ENCODE assay signal across 8 mouse cellular contexts in genomic region chr11:30772777-30773417, GRCm38 (mm10). TPM values are rescaled to one million over a fixed set of nuclear protein-coding genes. Genes with fewer than 3 reads are reported as not detected.
DNase-seq lines count a peak whose midpoint lies in the region; ATAC-seq and TF ChIP-seq lines count a peak whose summit lies in the region.

No protein-coding gene starts in this region.

- H3K27ac ChIP-seq in kidney, postnatal 0 days: 0 out of 2 replicates have a peak overlapping the region, but pooled peaks have one; percentile 97
- H3K27ac ChIP-seq in hindbrain, postnatal 0 days: peak overlapping the region; percentile 96; the same call in 1 of the 2 replicates
- peak overlapping the region; percentile 92 for H3K27ac ChIP-seq in midbrain, embryonic 12.5 days (replicated peaks)

- H3K4me3 ChIP-seq in kidney, postnatal 0 days (replicated peaks; ENCODE audit: low read depth, low read length): peak overlapping the region; percentile 91
- peak overlapping the region; percentile 100 for H3K4me3 ChIP-seq in hindbrain, postnatal 0 days (ENCODE audit: low read length)
- peak overlapping the region; percentile 96 for H3K4me3 ChIP-seq in midbrain, embryonic 12.5 days

- no peak for ATAC-seq in kidney, postnatal 0 days (replicated peaks; ENCODE audit: low FRiP score, low read depth)
- ATAC-seq in hindbrain, postnatal 0 days: no peak
- ATAC-seq in midbrain, embryonic 12.5 days (ENCODE audit: low FRiP score, low read depth): no peak

- H3K9me3 ChIP-seq in kidney, postnatal 0 days (replicated peaks; ENCODE audit: low read length): no peaks in the 10 kb centered on the region
- H3K9me3 ChIP-seq in hindbrain, postnatal 0 days (ENCODE audit: low read length): no peaks in the 10 kb centered on the region
- no peaks in the 10 kb centered on the region for H3K9me3 ChIP-seq in midbrain, embryonic 12.5 days

- DNase-seq in kidney, postnatal 0 days (ENCODE audit: low spot score): peak; percentile 39
- no peak for DNase-seq in kidney, adult 11 months
- DNase-seq in embryo, embryonic 10.5 days (ENCODE audit: low spot score): peak; percentile 45
- peak; percentile 7 for DNase-seq in hindbrain, postnatal 0 days (ENCODE audit: low spot score)
- no peak for DNase-seq in adrenal gland, postnatal 4 days (ENCODE audit: low spot score in 2 of 2)
- DNase-seq in left cerebral cortex, postnatal 14 days (ENCODE audit: low spot score in 2 of 2): no peak
- DNase-seq in left cerebral cortex, adult 8-10 months (ENCODE audit: low spot score in 2 of 2): no peak

- H3K4me1 ChIP-seq in kidney, postnatal 0 days (replicated peaks; ENCODE audit: insufficient read depth, low read length): peaks cover 15% of the 10 kb centered on the region; the same call in 1 of the 2 replicates
- peaks cover 4% of the 10 kb centered on the region for H3K4me1 ChIP-seq in hindbrain, postnatal 0 days (ENCODE audit: insufficient read depth, low read length)
- peaks cover 18% of the 10 kb centered on the region for H3K4me1 ChIP-seq in midbrain, embryonic 12.5 days

- no peaks in the 10 kb centered on the region for H3K36me3 ChIP-seq in kidney, postnatal 0 days (ENCODE audit: insufficient read depth, low read length)
- H3K36me3 ChIP-seq in hindbrain, postnatal 0 days (ENCODE audit: insufficient read depth, low read length): no peaks in the 10 kb centered on the region
- H3K36me3 ChIP-seq in midbrain, embryonic 12.5 days: no peaks in the 10 kb centered on the region

- H3K9ac ChIP-seq in kidney, postnatal 0 days (ENCODE audit: low read depth, low read length): peak overlapping the region; percentile 99
- peak overlapping the region; percentile 98 for H3K9ac ChIP-seq in hindbrain, postnatal 0 days (replicated peaks; ENCODE audit: low read length)
- H3K9ac ChIP-seq in midbrain, embryonic 12.5 days (replicated peaks): peak overlapping the region; percentile 97

- no peaks in the 10 kb centered on the region for H3K27me3 ChIP-seq in kidney, postnatal 0 days (ENCODE audit: insufficient read depth, low read length)
- H3K27me3 ChIP-seq in hindbrain, postnatal 0 days (ENCODE audit: insufficient read depth, low read length): no peaks in the 10 kb centered on the region
- no peaks in the 10 kb centered on the region for H3K27me3 ChIP-seq in midbrain, embryonic 12.5 days

- H3K4me2 ChIP-seq in kidney, postnatal 0 days (ENCODE audit: low read length): peak overlapping the region; percentile 81
- peak overlapping the region; percentile 64 for H3K4me2 ChIP-seq in hindbrain, postnatal 0 days (ENCODE audit: low read depth, low read length)
- peak overlapping the region; percentile 64 for H3K4me2 ChIP-seq in midbrain, embryonic 12.5 days (replicated peaks)

- intact Hi-C loops in left cerebral cortex, postnatal 14 days (cut with DNase I): no loop called here

- TF ChIP-seq CTCF in kidney, postnatal 0 days (IDR thresholded peaks at IDR 0.05; ENCODE audit: low read depth): no peak
- no peak for TF ChIP-seq CTCF in hindbrain, postnatal 0 days (IDR thresholded peaks at IDR 0.05; ENCODE audit: low read depth)

- 2% methylated on average over 21 of the region's 21 CpGs for WGBS in kidney, postnatal 0 days
- 2% methylated on average over 21 of the region's 21 CpGs for WGBS in hindbrain, postnatal 0 days
- 4% methylated on average over 21 of the region's 21 CpGs for WGBS in midbrain, embryonic 12.5 days

RNA-seq across cellular contexts. Expression of gene Psme4, which starts 1.4 kb away (rescaled TPM):
- 15.3 and 17.0 TPM in 2 replicates for polyA plus RNA-seq in kidney, postnatal 0 days (2015; fragmentation: Nextera tagmentation; extraction: Ambion mirVana)
- 34.5 and 37.7 TPM in 2 replicates for total RNA-seq in hindbrain, postnatal 0 days (2014; rRNA removed)
- 10.2 and 11.1 TPM in 2 replicates for polyA plus RNA-seq in hindbrain, postnatal 0 days (2015; fragmentation: Nextera tagmentation; extraction: Ambion mirVana)
- polyA plus RNA-seq in midbrain, embryonic 12.5 days (2016; fragmentation: Nextera tagmentation; extraction: Ambion mirVana): 37.5 and 38.3 TPM in 2 replicates
- total RNA-seq in adrenal gland, postnatal 4 days (2021): 10 to 100 TPM; 64.5 to 70.9 TPM
- 10 to 100 TPM; 49.5 to 53.0 TPM for total RNA-seq in left cerebral cortex, postnatal 14 days (2021)
- total RNA-seq in left cerebral cortex, adult 8-10 months (2022): 10 to 100 TPM; 43.8 to 53.8 (median 47.3) TPM

Comparison
In these comparisons a context has a peak if more than half of its experiments do, and no peak if none do; other contexts are left out.
1. DNase-seq: peak in kidney, postnatal 0 days (single experiment), embryo, embryonic 10.5 days (single experiment) and hindbrain, postnatal 0 days (single experiment); none in kidney, adult 11 months (single experiment), adrenal gland, postnatal 4 days (0 of 2), left cerebral cortex, postnatal 14 days (0 of 2) and left cerebral cortex, adult 8-10 months (0 of 2).
2. Peak in every context shown above with its lines, with median percentiles within 50 percentile points of each other: H3K27ac ChIP-seq, H3K4me2 ChIP-seq, H3K4me3 ChIP-seq and H3K9ac ChIP-seq.